Mouse (Mus musculus): ENCODE results near the gene Olfr603. TPM values are rescaled to one million over a fixed set of nuclear protein-coding genes. Genes with fewer than 3 reads are reported as not detected.
"Not testable (repeated sequence)": the region's sequence is repeated elsewhere in the genome, so short reads cannot be mapped to it uniquely, and the experiment has no call there.

The Olfr603 gene
- polyA plus RNA-seq (2015; fragmentation: Nextera tagmentation; extraction: Ambion mirVana) = not detected in 2 replicates

DNA sequence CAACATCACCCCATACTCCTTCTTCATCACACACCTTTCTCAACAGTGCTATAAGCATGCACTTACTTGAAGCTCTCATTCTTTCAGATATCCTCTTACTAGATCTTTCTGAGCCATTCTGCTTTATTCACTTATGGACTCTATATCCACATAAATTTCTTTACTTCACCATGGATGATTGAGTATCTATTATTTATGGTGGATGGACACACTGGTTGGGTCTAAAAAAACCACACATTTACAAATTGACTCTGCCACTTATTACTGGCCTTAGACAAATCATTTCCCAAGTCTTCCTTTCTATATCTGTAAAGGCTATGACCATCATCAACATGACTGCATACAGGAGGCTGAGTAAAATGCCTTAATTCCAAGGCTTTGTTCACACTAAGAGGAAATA lies at the start of gene Olfr603:
TSS of gene Olfr603 (minus strand) at position 101 of the 400 bp plus-strand sequence.
- H3K27ac ChIP-seq (replicated peaks) = no peak within 1 kb of the TSS
- H3K9me3 ChIP-seq = no peaks in the 10 kb centered on the region
- no peaks in the 10 kb centered on the region for H3K36me3 ChIP-seq
- no peak within 1 kb of the TSS for H3K9ac ChIP-seq
- H3K4me2 ChIP-seq = no peak within 1 kb of the TSS
- no peak for ATAC-seq (ENCODE audit: low read depth)
- H3K4me3 ChIP-seq = no peak within 1 kb of the TSS
- H3K4me1 ChIP-seq (replicated peaks) = no peaks in the 10 kb centered on the region
- no peaks in the 10 kb centered on the region for H3K27me3 ChIP-seq

DNA sequence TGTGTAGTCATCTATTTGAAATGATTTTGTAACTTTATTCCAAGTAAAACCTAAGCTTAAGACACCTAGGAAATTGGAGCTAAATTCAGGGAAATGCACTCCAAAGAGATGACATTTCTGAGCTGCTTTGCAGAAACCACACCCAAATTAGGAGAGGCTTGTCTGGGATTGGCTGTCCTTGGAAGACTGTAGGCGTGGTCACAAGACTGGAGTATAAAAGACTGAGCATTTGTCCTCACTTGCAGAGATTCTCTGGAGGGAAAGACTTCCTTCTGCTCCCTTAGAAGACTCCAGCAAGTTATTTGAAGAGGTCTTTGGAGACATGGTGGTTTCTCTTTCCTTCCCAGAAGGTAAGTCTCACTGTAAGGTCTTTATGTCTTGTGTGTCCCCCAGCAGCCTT lies 28.8 kb upstream of the Olfr603 start, which contains the start of gene Usp17lc:
TSS of gene Usp17lc (plus strand) at position 301 of the 400 bp plus-strand sequence.
- not testable (repeated sequence) for H3K27me3 ChIP-seq; H3K27ac ChIP-seq (replicated peaks); H3K9me3 ChIP-seq; ATAC-seq (ENCODE audit: low read depth); H3K4me3 ChIP-seq; H3K4me1 ChIP-seq (replicated peaks); H3K9ac ChIP-seq; H3K4me2 ChIP-seq; H3K36me3 ChIP-seq
- 76% methylated on average over 1 of the region's 1 CpGs for WGBS

- H3K9ac ChIP-seq; H3K4me1 ChIP-seq (replicated peaks); H3K27me3 ChIP-seq; H3K36me3 ChIP-seq; H3K4me2 ChIP-seq; ATAC-seq (ENCODE audit: low read depth); H3K27ac ChIP-seq (replicated peaks); H3K4me3 ChIP-seq; H3K9me3 ChIP-seq: not testable (repeated sequence)
- 82% methylated on average over 3 of the region's 3 CpGs for WGBS
Measured at GRCm38 (mm10) chr7:103406521-103407055, 20.6 kb upstream of the Olfr603 start.

- Histone ChIP-seq H3K4me3 (no peak overlapping the region), H3K4me2 (no peak overlapping the region), H3K4me1 (replicated peaks) (no peaks in the 10 kb centered on the region), H3K9ac (no peak overlapping the region), H3K9me3 (no peaks in the 10 kb centered on the region), H3K27ac (replicated peaks) (no peak overlapping the region), H3K27me3 (no peaks in the 10 kb centered on the region), H3K36me3 (no peaks in the 10 kb centered on the region)
- WGBS = 3% methylated on average over 1 of the region's 1 CpGs
- no peak for ATAC-seq (ENCODE audit: low read depth)
Measured at GRCm38 (mm10) chr7:103398981-103399380, 13.0 kb upstream of the Olfr603 start.

DNA sequence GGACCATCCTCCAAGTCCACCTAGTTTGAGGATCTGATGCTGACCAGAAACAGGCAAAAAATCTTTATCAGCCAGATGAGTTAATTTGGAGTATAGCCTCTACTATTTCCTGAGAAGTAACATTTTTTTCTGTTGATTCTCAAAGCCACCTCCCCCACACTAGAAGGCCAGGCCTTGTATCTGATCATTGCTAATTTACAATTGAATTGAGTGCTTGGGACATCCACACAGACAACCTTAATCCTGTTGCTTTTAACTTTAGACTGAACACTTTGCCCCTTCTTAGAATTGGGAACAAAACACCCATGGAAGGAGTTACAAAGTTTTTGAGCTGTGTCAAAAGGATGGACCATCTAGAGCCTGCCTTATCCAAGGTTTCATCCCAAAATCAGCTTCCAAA lies 11.8 kb upstream of the Olfr603 start:
- H3K4me3 ChIP-seq = no peak overlapping the region
- no peaks in the 10 kb centered on the region for H3K4me1 ChIP-seq (replicated peaks)
- H3K9me3 ChIP-seq = no peaks in the 10 kb centered on the region
- no peaks in the 10 kb centered on the region for H3K27me3 ChIP-seq
- H3K27ac ChIP-seq (replicated peaks) = no peak overlapping the region
- H3K9ac ChIP-seq = no peak overlapping the region
- no peaks in the 10 kb centered on the region for H3K36me3 ChIP-seq
- ATAC-seq (ENCODE audit: low read depth) = no peak
- H3K4me2 ChIP-seq = no peak overlapping the region

GRCm38 (mm10) chr7:103362555-103362954 lies 23.4 kb downstream of the Olfr603 start, which contains the start of gene Olfr601:
Gene Olfr601 (minus strand): TSS chr7:103362655.
- Histone ChIP-seq H3K4me3 (no peak within 1 kb of the TSS), H3K36me3 (no peaks in the 10 kb centered on the region), H3K27ac (replicated peaks) (no peak within 1 kb of the TSS), H3K4me1 (replicated peaks) (no peaks in the 10 kb centered on the region), H3K9ac (no peak within 1 kb of the TSS), H3K4me2 (no peak within 1 kb of the TSS), H3K27me3 (no peaks in the 10 kb centered on the region), H3K9me3 (no peaks in the 10 kb centered on the region)
- WGBS = 88% methylated on average over 1 of the region's 1 CpGs
- ATAC-seq (ENCODE audit: low read depth) = no peak

DNA sequence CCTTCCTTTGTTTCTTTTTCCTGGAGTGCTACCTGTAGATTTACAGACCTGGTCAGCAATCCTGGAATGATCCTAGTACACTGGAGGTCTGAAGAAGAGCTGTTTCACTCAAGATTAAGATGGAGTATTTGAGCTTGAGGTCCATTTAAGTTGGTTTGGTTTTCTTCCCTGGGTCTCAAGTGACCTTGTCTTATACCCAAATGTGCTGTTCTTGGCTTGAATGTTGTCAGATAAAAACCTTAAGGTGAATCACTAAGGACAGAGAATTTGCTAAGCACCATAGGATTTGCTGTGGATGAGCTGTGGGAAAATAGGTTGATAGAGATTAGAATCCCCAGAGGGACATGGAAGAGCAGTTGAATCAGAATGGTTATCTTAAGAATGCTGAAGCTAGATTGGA lies 36.4 kb downstream of the Olfr603 start, which contains the start of gene Olfr600:
TSS of gene Olfr600 (minus strand) at position 101 of the 400 bp plus-strand sequence.
- Histone ChIP-seq H3K4me1 (replicated peaks) (no peaks in the 10 kb centered on the region), H3K4me3 (no peak within 1 kb of the TSS), H3K9me3 (no peaks in the 10 kb centered on the region), H3K27me3 (no peaks in the 10 kb centered on the region), H3K4me2 (no peak within 1 kb of the TSS), H3K36me3 (no peaks in the 10 kb centered on the region), H3K9ac (no peak within 1 kb of the TSS), H3K27ac (replicated peaks) (no peak within 1 kb of the TSS)
- ATAC-seq (ENCODE audit: low read depth) = no peak

- ATAC-seq (ENCODE audit: low read depth) = no peak
- Histone ChIP-seq H3K9ac (no peak within 1 kb of the TSS), H3K27ac (replicated peaks) (no peak within 1 kb of the TSS), H3K27me3 (no peaks in the 10 kb centered on the region), H3K4me2 (no peak within 1 kb of the TSS), H3K4me1 (replicated peaks) (no peaks in the 10 kb centered on the region), H3K36me3 (no peaks in the 10 kb centered on the region), H3K4me3 (no peak within 1 kb of the TSS), H3K9me3 (no peaks in the 10 kb centered on the region)
- WGBS = 88% methylated on average over 1 of the region's 1 CpGs
Measured at GRCm38 (mm10) chr7:103335617-103336016, 50.4 kb downstream of the Olfr603 start, which contains the start of gene Olfr599. Gene Olfr599 (plus strand): TSS chr7:103335917.

Small RNA genes lying within 50 kb of the gene (microRNA-seq; reads per million reads assigned to microRNA genes)
- gene Gm25774 = not detected

Other genes starting within 250 kb of the Olfr603 start
- gene Olfr588-ps1, start 245.3 kb downstream of the Olfr603 start, polyA plus RNA-seq (2015; fragmentation: Nextera tagmentation; extraction: Ambion mirVana) = not detected in 2 replicates
- gene Olfr589, start 229.8 kb downstream of the Olfr603 start, polyA plus RNA-seq (2015; fragmentation: Nextera tagmentation; extraction: Ambion mirVana) = not detected in 2 replicates
- not detected in 2 replicates for gene Olfr591, start 207.8 kb downstream of the Olfr603 start, polyA plus RNA-seq (2015; fragmentation: Nextera tagmentation; extraction: Ambion mirVana)
- gene Olfr592, start 201.4 kb downstream of the Olfr603 start, polyA plus RNA-seq (2015; fragmentation: Nextera tagmentation; extraction: Ambion mirVana) = not detected in 2 replicates
- gene Olfr593, start 174.3 kb downstream of the Olfr603 start, polyA plus RNA-seq (2015; fragmentation: Nextera tagmentation; extraction: Ambion mirVana) = not detected in 2 replicates
- gene Olfr594, start 169.2 kb downstream of the Olfr603 start, polyA plus RNA-seq (2015; fragmentation: Nextera tagmentation; extraction: Ambion mirVana) = not detected in 2 replicates
- not detected in 2 replicates for gene Usp17ld, start 133.7 kb downstream of the Olfr603 start, polyA plus RNA-seq (2015; fragmentation: Nextera tagmentation; extraction: Ambion mirVana)
- gene Olfr596, start 80.5 kb downstream of the Olfr603 start, polyA plus RNA-seq (2015; fragmentation: Nextera tagmentation; extraction: Ambion mirVana) = not detected in 2 replicates
- gene Olfr597, start 69.9 kb downstream of the Olfr603 start, polyA plus RNA-seq (2015; fragmentation: Nextera tagmentation; extraction: Ambion mirVana) = not detected in 2 replicates
- not detected in 2 replicates for gene Olfr598, start 62.6 kb downstream of the Olfr603 start, polyA plus RNA-seq (2015; fragmentation: Nextera tagmentation; extraction: Ambion mirVana)
- gene Olfr599, start 50.3 kb downstream of the Olfr603 start, polyA plus RNA-seq (2015; fragmentation: Nextera tagmentation; extraction: Ambion mirVana) = not detected in 2 replicates
- not detected in 2 replicates for gene Olfr600, start 36.5 kb downstream of the Olfr603 start, polyA plus RNA-seq (2015; fragmentation: Nextera tagmentation; extraction: Ambion mirVana)
- gene Olfr601, start 23.5 kb downstream of the Olfr603 start, polyA plus RNA-seq (2015; fragmentation: Nextera tagmentation; extraction: Ambion mirVana) = not detected in 2 replicates
- gene Usp17lc, start 28.9 kb upstream of the Olfr603 start, polyA plus RNA-seq (2015; fragmentation: Nextera tagmentation; extraction: Ambion mirVana) = not detected in 2 replicates
- gene Olfr605, start 59.3 kb upstream of the Olfr603 start, polyA plus RNA-seq (2015; fragmentation: Nextera tagmentation; extraction: Ambion mirVana) = not detected in 2 replicates
- gene Olfr606, start 62.9 kb upstream of the Olfr603 start, polyA plus RNA-seq (2015; fragmentation: Nextera tagmentation; extraction: Ambion mirVana) = not detected in 2 replicates
- gene Olfr607, start 78.0 kb upstream of the Olfr603 start, polyA plus RNA-seq (2015; fragmentation: Nextera tagmentation; extraction: Ambion mirVana) = not detected in 2 replicates
- not detected in 2 replicates for gene Olfr608, start 83.7 kb upstream of the Olfr603 start, polyA plus RNA-seq (2015; fragmentation: Nextera tagmentation; extraction: Ambion mirVana)
- gene Olfr609, start 111.9 kb upstream of the Olfr603 start, polyA plus RNA-seq (2015; fragmentation: Nextera tagmentation; extraction: Ambion mirVana) = not detected in 2 replicates
- gene Olfr610, start 125.9 kb upstream of the Olfr603 start, polyA plus RNA-seq (2015; fragmentation: Nextera tagmentation; extraction: Ambion mirVana) = not detected in 2 replicates
- gene Olfr611, start 134.7 kb upstream of the Olfr603 start, polyA plus RNA-seq (2015; fragmentation: Nextera tagmentation; extraction: Ambion mirVana) = not detected in 2 replicates
- gene Olfr612, start 156.5 kb upstream of the Olfr603 start, polyA plus RNA-seq (2015; fragmentation: Nextera tagmentation; extraction: Ambion mirVana) = not detected in 2 replicates
- not detected in 2 replicates for gene Olfr613, start 161.9 kb upstream of the Olfr603 start, polyA plus RNA-seq (2015; fragmentation: Nextera tagmentation; extraction: Ambion mirVana)
- not detected in 2 replicates for gene Olfr615, start 169.9 kb upstream of the Olfr603 start, polyA plus RNA-seq (2015; fragmentation: Nextera tagmentation; extraction: Ambion mirVana)
- gene Olfr616, start 183.0 kb upstream of the Olfr603 start, polyA plus RNA-seq (2015; fragmentation: Nextera tagmentation; extraction: Ambion mirVana) = not detected in 2 replicates
- not detected in 2 replicates for gene Olfr617, start 186.9 kb upstream of the Olfr603 start, polyA plus RNA-seq (2015; fragmentation: Nextera tagmentation; extraction: Ambion mirVana)
- not detected in 2 replicates for gene Olfr618, start 203.9 kb upstream of the Olfr603 start, polyA plus RNA-seq (2015; fragmentation: Nextera tagmentation; extraction: Ambion mirVana)
- gene Olfr619, start 214.4 kb upstream of the Olfr603 start, polyA plus RNA-seq (2015; fragmentation: Nextera tagmentation; extraction: Ambion mirVana) = not detected in 2 replicates
- gene Olfr620, start 226.4 kb upstream of the Olfr603 start, polyA plus RNA-seq (2015; fragmentation: Nextera tagmentation; extraction: Ambion mirVana) = not detected in 2 replicates